Mouse (Mus musculus) right cerebral cortex, postnatal 25 days (tissue): ENCODE results near the gene Ankrd40.
A peak's percentile ranks its signal among the peaks of the same experiment; 100 is the strongest.

Source experiments
- DNase-seq: peaks from one replicate; pipeline ENCODE4 v3.0.0; 2022

Ankrd40 gene

GRCm38 (mm10) chr11:94327693-94328643, at the start of gene Ankrd40:
Gene Ankrd40 (plus strand): TSS chr11:94328001.
- DNase-seq = peak; percentile 97

DNA sequence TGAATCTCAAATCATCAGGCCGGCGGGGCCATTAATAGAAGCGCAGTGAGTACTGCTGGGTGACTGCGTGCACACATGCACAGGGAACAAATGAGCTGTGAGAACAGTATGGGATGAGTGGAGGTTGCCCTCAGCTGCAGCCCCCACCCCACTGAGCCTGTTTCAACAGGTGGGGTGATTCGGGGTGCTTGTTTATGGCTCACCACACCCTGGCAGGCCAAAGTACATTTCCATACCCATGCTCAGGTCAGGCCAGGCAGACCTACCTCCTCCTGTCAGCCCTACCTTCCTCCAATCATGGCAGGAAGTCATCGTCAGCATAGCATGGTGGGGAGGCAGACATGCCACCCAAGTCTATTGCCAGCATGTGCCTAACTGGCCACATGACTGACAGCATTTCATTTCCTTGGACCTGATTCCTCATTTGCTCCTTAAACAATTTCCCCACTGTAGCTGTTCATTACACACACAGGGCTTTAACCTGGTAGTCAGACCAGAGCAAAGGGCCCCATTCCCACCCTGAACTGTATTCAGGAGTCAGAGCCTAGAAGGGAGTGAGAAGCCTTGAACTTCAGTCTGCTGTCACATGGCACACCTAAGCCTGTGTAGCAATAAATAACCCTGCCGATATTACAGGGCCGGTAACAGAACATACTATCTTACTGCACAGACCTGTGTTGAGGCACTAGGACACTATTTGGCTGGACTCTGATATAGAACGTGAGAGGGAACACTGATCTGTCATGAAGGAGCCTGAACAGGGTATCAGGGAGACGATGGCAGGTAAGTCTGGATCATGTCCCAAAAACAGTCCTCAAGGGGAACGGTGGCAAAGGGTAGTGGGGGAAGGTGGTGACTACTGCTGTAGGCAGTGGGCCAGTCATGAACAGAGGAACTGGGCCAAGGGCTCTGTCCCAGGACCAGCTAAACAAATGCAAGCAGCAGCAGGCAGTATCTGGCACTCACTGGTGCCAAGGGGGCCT, 46.3 kb upstream of the Ankrd40 start, which contains the start of gene Gm21885:
TSS of gene Gm21885 (plus strand) at position 675 of the 983 bp plus-strand sequence.
- DNase-seq = no peak

DNA sequence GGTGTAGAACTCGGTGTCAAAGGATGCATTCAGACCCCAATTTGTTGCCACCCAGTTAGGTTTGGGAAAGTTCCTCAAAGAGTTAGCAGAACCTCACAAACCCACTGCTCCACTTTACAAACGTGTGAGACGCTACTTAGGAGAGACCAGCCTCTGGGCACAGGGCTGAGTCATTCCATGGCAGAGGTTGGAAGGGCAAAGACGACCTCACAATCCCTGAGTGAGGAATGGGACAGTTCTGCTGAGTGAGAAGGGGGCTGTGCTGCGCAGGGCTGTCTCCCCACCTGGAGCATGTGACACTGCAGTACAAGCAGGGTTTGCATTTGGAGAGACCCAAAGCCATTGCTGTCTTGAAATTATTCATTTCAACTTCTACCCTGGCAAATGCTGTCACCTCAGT, 45.5 kb upstream of the Ankrd40 start:
- DNase-seq = no peak

GRCm38 (mm10) chr11:94283536-94284099, 44.2 kb upstream of the Ankrd40 start:
- no peak for DNase-seq

DNA sequence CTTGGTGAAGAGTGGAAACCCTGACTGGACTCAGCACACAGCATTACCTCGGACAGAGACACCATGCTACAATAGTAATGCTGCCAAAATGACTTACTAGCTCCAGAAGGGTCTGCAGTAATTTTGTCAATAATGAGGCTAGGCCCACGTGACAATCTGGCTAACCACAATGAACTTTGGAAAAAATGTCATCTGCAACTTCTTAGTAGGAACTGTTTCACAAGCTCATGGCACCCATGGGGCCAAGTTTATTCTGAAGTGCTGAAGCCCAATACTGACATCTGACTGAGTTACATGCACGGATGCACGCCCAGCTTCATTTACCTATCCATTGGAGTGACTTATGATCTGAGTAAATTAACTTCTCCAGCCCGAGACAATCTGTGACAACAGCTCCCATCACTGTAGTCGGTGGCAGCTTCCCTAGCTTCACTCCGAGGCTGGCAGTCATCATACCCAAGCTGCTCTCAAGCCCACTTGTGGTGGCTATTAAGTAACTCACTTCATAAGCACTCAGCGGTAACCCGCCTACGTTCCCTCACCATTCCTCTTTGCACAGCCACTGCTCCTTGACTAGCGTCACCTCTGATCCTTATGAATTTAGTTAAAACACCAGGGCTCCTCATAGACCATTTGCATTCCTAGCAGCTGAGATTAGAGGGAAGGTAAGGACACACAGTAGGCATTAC, 41.8 kb upstream of the Ankrd40 start:
- no peak for DNase-seq

DNA sequence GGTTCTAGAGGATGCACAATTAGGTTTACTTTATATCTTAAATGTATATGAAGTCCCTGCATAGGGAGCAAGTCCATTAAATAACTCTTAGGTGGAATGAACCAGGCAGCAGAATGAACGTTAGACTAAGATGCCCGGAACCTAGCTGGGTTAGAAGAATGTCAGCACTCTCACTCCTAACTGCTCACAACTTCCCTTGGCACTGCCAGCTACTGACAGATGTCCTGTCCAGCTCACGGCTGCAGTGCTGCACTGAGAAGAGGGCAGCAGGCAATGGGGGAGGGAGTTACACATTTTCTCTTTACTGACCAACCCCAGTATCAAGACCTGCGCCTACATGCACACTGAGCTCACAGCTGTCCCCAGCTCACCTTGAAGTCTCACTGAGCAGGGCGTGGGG, 40.7 kb upstream of the Ankrd40 start:
- no peak for DNase-seq

- no peak for DNase-seq
Observed at GRCm38 (mm10) chr11:94290062-94290740, 37.6 kb upstream of the Ankrd40 start.

DNA sequence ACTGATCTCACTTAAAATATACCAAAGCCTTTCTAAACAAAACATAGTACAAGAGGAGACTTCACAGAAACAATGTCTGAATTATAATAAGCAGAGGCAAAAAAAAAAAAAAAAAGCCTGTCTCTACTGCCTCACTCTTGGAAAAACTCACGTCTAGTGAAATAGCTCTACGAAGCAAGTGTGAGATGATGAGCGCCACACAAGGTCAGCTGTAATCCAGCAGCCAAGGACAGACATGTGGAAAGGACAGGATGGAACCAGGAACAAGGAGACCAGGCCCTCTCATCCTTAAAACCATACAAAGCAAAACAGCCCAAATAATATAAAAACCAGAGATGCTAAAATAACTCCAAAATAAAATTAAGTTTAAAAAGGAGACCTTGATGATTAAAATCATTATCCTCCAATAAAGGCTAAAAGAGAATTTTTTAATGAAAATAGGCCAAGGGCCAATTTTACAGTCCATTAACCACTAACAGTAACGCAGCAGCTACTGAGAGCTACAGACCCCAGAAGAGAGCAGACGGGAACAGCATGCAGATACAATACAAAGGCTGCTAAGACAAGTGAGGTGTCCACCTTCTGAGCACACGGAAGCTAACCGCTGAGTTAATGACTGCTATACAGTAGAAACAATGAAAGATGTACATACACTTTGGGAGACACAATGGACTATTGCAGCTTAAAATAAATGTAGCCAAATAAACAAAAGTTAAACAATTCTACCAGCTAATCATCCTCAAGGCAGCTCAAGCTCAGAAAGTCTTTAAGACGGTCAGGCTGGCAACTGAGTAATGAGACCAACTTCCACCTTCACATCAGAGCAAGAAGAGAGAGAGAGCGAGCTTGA, 32.6 kb upstream of the Ankrd40 start:
- DNase-seq = no peak

DNA sequence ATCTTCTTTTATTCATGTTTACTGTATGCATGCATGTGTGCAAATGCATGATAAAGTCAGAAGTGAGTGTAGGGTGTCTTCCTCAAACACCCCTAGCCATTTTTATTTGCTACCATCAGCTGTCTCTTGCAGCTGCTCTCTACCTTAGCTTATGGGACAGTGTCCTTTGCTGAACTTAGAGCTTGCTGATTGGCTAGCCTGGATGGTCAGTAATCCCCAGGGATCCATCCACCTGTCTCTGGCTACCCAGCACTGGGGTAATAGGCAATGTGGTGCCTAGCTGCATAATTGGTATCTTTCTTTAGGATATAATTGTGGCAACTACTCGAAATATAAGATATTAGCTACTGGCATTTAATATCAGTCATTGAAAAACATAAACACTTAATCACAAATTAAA, 15.1 kb upstream of the Ankrd40 start:
- DNase-seq = no peak

DNA sequence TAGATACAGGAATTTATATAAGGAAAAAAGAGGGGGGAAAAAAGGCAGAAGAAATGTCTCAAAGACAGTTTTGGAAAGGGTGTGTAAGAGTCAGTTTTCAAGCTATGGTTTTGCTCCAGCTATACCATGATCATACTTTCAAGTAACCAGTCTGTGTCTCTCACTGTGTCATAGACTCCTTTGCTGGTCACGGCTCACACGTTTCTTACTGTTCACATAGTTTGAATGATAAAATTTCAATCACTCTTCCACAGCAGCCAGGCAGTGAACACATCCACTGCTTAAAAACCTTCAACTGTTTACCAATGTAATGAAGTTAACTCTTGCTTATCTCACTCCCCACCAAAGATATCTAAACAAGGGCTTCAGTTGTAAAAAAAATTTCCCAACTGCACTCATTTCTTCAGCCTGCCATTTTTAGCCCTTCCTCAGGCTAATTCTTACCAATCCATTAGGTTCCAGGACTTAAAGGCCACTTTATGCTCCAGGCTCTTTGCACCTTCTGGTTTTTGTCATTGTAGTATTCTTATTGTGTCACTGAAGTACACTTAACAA, 13.6 kb upstream of the Ankrd40 start:
- no peak for DNase-seq

DNA sequence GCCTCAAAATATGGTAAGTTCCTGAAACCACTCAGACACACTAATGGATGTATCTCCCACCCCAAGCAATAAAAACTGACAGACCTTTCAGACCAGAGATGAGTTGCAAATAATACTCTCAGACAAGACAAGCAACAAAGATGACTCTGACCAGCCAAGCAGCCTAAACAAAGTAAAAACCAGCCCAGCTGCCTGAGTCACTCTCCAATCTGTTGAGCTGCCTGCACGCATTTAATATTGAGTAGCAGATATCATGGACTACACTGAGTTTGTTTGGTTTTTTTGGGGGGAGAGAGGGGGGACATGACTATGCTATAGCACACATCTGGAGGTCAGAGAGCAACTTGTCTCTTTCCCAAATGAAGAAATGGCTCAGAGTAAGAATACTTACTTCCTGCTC, 12.5 kb upstream of the Ankrd40 start:
- no peak for DNase-seq

GRCm38 (mm10) chr11:94316528-94316927, 11.3 kb upstream of the Ankrd40 start:
- DNase-seq = no peak

GRCm38 (mm10) chr11:94317014-94317413, 10.8 kb upstream of the Ankrd40 start:
- DNase-seq = no peak

DNA sequence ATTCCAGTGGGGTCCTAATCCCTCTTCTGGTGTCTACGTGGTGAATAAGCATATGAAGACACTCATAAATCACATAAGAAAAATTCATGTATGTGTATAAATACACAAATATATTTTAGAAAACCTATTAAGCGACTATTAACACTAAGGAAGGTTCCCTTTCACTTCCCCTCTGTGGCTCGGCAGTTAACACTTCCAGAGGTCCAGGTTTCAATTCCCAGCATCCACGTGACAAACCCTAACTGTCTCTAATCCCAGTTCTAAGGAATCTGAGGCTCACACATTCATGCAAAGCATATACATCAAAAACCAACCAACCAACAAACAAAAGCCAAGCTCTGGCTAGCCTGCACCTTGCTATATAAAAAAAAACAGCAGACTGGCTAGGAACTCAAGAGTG, 10.3 kb upstream of the Ankrd40 start:
- DNase-seq = no peak

GRCm38 (mm10) chr11:94318056-94318455, 9.7 kb upstream of the Ankrd40 start:
- no peak for DNase-seq

- DNase-seq = no peak
Observed at GRCm38 (mm10) chr11:94320969-94321930, 6.6 kb upstream of the Ankrd40 start.

DNA sequence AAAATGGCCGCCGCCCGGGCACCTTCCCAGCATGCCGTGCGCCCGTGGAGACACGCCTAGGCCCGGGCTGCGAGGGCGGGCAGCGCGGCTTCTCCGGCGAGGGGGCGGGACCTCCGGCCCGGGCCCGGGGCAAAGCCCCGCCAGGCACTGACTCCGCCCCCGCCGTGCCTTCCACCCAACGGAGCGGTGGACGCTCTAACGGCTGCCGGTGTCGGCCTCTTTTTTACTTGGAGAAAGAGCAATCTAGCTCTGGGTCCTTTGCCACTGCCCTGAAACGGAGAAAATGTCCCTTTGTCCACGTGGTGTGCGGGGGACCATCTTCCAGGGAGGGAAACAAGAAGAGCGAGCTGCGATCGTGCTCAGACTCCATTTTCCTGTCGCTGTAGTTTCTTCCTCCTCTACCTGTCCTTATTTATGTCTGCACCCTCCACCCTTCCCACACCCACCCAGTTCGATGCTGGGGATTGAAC, 5.8 kb upstream of the Ankrd40 start, which contains the start of gene Luc7l3:
TSS of gene Luc7l3 (minus strand) at position 58 of the 470 bp plus-strand sequence.
- DNase-seq = peak; percentile 94

DNA sequence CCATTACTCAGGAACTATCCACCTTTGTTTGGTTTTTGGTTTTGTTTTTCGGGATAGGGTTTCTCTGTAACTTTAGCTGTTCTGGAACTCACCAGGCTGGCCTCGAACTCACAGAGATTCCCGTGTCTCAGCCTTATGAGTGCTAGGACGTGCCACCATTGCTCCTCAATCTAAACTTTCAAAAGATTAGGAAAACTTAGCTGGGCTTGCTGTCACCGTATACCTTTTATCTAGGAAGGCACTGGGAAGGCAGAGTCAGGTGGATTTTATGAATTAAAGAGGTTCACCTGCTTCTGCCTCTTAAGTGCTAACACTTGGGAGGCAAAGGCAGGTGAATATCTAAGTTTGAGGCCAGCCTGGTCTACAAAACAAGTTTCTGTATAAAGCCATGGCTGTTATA, 5.2 kb upstream of the Ankrd40 start:
- DNase-seq = no peak
